Mouse (Mus musculus) skeletal muscle tissue, adult 2 months (tissue): ENCODE data around the gene Zswim1.
A peak's percentile ranks its signal among the peaks of the same experiment; 100 is the strongest.
"Not testable (repeated sequence)": the region's sequence is repeated elsewhere in the genome, so short reads cannot be mapped to it uniquely, and the experiment has no call there.

ENCODE experiments used
- DNase-seq: peaks from one replicate; pipeline ENCODE4 v3.0.0-alpha.2; 2012; ENCODE audit warnings: low read depth, low spot score

The Zswim1 gene

DNA sequence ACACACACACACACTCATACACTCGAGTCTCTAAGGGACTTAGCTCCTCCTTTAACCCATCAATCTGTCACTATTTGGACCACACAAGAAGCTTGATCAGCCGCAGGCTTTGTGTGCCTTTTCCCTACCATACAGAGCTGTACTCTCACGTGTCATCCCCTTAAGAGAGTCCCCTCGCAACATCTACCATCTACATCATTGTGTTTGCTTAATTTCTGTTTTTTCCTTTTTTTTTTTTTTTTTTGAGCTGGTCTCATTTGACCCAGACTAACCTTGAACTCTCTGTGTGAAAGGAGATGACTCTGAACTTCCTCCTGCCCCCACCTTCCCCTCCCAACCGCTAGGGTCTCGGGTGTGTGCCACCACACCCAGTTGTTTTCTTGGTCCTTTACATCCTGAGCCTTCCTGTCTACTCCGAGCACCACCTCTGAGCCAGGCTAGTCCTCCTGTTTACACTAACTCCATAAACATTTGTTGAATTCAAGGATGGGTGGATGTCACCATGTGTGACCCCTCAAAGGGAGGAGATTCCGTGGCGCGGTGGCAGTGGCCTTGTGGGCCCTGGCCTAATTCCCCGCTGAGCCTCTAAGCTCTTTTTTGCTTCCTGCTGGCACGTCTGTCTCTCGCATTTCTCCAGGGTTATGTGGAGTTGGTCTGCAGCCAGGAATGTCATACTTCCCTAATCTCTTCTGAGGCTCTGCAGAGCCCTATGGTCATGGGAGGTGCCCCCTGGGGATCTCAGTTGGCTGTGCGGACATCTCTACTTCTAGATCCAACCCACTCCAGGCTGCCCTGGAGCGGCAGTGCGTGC, 44.5 kb downstream of the Zswim1 start:
- no peak for DNase-seq

DNA sequence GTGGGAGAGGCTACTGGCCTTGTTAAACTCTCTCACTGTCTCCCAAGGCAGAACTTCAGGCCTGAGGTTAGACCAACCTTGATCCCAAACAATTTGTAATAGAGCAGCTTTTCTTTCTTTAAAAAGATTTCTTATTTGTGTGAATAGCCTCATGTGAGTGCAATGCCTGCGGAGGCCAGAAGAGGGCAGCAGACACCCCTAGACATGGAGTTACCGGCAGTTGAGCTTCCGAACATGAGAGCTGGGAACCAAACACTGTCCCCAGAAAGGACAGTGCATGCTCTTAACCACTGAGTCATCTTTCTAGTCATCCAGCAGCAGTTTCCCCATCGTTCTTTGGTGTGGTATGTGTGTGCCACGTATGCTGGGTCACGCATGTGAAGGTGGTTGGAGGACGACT, 45.1 kb downstream of the Zswim1 start:
- no peak for DNase-seq

DNA sequence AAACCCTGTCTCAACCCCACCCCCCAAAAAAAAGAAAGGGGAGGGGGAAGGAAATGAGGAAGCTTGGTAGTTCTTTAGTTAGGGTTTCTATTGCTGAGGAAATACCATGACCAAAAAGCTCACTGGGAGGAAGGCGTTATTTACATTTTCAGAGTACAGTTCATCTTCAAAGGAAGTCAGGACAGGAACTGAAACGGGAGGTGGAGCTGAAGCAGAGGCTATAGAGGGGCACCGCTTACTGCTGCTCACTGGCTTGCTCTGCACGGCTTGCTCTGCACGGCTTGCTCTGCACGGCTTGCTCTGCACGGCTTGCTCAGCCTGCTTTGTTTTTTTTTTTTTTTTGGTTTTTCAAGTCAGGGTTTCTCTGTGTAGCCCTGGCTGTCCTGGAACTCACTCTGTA, 46.0 kb downstream of the Zswim1 start:
- no peak for DNase-seq

DNA sequence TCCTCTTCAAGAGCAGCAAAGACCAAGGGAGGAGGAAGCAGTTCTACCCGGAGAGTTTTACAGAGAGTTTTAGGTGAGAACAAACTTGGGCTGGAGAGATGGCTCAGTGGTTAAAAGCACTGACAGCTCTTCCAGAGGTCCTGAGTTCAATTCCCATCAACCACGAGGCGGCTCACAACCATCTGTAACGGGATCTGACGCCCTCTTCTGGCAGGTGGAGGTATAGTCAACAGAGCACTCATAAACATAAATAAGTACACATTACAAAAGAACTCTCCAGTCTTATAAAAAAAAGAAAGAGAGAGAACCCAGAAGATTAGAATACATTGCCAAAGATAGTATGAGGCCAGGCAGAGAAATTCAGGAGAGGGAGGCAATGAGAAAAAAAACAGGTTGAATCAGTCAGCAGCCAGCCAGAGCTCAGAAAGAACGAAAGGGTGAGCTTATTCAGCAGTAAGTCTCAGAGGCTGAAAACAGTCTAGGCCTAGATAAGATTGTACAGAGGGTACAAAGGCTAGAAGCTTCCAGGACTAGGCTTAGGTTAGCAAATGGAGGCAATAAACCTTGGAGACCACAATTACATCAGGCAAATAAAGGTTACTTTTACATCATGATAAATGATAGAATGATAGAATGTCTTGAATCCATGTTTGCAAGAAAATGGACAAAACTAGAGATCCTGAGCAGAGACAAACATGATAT, 49.3 kb downstream of the Zswim1 start:
- no peak for DNase-seq

DNA sequence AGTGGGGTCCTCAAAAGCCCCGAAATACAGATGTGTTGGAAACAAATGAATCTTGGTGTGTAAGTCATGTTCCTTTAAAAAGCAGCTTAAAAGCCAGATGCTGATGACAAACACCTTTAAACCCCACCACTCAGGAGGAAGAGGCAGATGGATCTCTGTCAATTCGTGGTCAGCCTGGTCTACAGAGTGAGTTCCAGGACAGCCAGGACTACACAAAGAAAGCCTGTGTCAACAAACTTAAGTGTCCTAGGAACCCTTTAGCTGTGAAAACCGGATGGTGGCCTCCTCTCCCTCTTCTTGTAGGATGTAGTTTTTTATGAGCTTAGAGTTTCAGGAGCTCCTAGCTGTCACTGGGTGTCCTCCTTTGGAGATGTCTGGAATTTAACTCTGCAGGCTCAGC, 51.1 kb downstream of the Zswim1 start:
- no peak for DNase-seq

DNA sequence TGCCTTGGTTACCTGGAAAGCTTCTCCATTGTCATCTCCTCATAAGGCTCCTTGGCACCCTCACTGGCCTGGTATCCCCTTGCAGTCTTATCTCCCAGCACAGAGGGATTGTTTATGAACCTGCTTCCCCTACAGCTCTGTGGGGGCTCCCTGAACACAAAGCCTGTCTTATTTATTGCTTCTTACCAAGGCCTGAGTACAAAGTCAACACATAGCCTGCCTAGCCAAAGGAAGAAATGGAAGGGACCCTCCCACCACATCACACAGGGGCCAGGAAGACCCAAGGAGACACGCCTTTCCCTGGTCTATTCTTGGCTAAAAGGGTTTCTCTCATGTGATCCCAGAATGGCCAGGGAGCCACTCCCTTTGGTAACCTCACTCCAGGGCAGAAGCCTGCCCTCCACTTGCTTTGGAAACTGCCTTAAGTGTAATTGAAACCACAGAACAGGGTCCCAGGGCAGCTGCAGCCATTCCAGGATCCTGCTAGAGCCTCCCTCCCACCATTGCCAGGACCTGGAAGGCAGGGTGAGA, 51.8 kb downstream of the Zswim1 start:
- DNase-seq = peak; percentile 60

DNA sequence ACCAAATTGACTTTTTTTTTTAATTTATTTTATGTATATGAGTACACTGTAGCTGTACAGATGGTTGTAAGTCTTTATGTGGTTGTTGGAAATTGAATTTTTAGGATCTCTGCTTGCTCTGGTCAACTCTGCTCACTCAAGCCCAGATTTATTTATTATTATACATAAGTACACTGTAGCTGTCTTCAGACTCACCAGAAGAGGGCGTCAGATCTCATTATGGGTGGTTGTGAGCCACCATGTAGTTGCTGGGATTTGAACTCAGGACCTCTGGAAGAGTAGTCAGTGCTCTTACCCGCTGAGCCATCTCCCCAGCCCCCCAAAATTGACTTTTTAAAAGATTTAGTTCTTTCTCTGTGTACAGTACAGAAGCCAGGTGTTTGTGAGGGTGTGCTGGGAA, 53.2 kb downstream of the Zswim1 start:
- not testable (repeated sequence) for DNase-seq
